Mouse (Mus musculus): ENCODE measurements at regions not wholly inside any gene's neighbourhood (a gene's known extent, or its start where the extent isn't known, plus 50 kb on each side); places are given as distances from the start of the nearest gene placed in this dataset.
"Not testable (repeated sequence)": the region's sequence is repeated elsewhere in the genome, so short reads cannot be mapped to it uniquely, and the experiment has no call there.

DNA sequence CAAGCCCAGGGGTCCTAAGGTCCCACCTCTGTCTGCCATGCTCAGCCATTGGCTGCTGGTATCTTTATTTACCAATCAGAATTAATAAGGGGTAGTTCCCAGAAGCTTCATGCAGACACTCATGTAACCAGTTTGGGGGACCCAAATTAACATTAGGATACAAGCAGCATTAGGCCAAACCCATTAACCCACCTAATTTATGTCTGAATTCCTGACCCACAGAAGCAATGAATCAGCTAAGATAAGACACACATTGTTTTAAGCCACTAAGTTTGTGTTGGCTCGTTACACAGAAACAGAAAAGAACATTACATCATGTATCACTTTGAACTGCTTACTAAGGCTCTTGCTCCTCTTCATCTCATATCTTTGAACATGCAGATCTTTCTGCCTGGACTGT, 461.0 kb downstream of the Lmo7 start:
- H3K4me3 ChIP-seq: no peak overlapping the region
- no peaks in the 10 kb centered on the region for H3K36me3 ChIP-seq
- H3K4me2 ChIP-seq (replicated peaks): no peak overlapping the region
- no peaks in the 10 kb centered on the region for H3K4me1 ChIP-seq
- WGBS: 76% methylated on average over 1 of the region's 1 CpGs
- H3K27me3 ChIP-seq: no peaks in the 10 kb centered on the region
- no peak for ATAC-seq (ENCODE audit: low FRiP score, low read depth)
- no peaks in the 10 kb centered on the region for H3K9me3 ChIP-seq
- H3K9ac ChIP-seq (replicated peaks): no peak overlapping the region
- no peak overlapping the region for H3K27ac ChIP-seq (replicated peaks)

DNA sequence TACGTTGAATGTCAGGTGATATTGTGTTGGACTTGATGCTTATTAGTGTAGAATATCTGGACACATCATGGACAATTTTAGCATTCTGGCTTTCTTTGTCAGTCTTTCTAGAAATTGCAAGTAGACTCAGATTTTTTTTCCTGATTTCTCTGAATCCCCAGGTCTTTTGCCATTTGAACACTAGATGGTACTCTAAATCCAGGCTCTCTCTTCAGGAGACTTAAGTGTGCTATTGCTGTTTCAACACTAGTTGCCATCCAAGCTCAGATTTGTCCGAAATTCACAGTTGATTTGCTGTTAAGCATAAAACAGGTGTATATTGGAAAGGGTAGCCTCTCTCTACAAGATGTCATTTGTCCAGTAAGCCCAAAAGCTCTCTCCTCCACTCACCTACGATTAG, 451.5 kb downstream of the Lmo7 start:
- ATAC-seq (ENCODE audit: low FRiP score, low read depth): no peak
- 81% methylated on average over 3 of the region's 3 CpGs for WGBS
- H3K36me3 ChIP-seq: no peaks in the 10 kb centered on the region

DNA sequence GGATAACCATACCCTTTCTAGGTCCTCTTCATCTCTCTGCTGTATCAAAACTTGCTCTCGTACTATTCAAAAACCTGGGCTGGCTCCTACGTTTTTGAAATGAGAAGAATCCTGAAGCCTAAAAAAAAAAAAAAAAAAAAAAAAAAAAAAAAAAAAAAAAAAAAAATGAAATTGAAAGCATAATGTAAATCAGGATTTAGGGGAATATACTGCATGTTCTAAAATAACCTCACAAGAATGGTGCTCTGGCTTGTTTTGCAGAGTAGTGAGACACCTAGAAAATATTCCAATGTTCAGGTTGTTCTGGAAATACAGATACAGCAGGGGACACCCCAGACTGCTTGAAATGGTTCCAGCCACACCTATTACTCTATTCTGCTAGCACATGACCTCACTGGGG, 442.0 kb downstream of the Lmo7 start:
- Histone ChIP-seq H3K9me3 (no peaks in the 10 kb centered on the region), H3K27me3 (no peaks in the 10 kb centered on the region), H3K4me1 (no peaks in the 10 kb centered on the region), H3K36me3 (no peaks in the 10 kb centered on the region), H3K4me2 (replicated peaks) (no peak overlapping the region), H3K9ac (replicated peaks) (no peak overlapping the region), H3K4me3 (no peak overlapping the region), H3K27ac (replicated peaks) (no peak overlapping the region)
- no peak for ATAC-seq (ENCODE audit: low FRiP score, low read depth)
- 82% methylated on average over 2 of the region's 2 CpGs for WGBS

More for the DNA sequence above, 451.5 kb downstream of the Lmo7 start:
- H3K4me3 ChIP-seq: no peak overlapping the region
- no peaks in the 10 kb centered on the region for H3K27me3 ChIP-seq
- no peak overlapping the region for H3K27ac ChIP-seq (replicated peaks)
- H3K4me1 ChIP-seq: no peaks in the 10 kb centered on the region
- no peaks in the 10 kb centered on the region for H3K9me3 ChIP-seq
- H3K9ac ChIP-seq (replicated peaks): no peak overlapping the region
- no peak overlapping the region for H3K4me2 ChIP-seq (replicated peaks)

DNA sequence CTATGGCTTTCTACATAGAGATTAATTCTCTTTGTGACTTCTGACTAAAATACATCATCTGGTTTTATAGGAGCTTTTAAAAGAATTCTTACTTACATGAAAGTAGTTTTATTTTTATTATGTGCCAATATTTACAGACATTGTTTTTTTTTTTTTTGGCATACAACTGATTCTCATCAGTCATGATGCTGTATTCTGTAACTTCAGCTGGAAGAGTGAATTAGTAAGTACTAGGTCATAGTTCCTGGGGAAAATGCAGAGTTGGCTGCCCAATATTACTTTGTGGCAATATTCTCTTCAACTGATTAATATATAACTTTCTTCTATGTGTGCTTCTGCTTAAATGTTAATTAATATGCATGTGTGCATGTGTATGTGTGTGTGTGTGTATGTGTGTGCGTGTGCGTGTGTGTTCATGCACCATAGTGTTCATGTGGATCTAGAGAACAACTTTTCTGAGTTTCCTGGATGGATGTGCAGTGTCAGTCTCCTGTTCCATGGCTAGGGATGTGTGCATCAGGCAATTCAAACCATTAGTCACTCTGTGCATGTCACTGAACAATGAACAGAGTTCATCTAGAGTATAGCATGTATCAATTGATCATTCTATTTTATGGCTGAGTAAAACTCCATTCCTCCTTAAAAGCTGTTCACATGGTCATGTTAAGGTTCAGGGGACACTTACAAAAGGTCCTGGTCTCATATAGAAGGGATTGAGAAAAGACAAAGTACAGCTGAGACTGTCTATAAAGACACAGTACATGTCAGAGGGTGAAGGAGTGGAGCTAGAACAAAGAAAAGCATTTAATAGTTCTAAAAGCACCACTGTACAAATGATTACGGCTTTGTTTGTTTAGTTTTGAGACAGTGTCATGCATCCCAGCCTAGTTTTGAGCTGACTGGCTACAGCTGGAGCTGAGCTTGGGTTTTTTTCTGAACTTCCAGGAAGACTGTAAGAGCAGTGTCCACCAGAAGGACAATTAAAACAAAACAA, 431.8 kb downstream of the Lmo7 start:
- H3K9ac ChIP-seq (replicated peaks): no peak overlapping the region
- H3K36me3 ChIP-seq: no peaks in the 10 kb centered on the region
- ATAC-seq (ENCODE audit: low FRiP score, low read depth): no peak
- no peak overlapping the region for H3K4me2 ChIP-seq (replicated peaks)
- 76% methylated on average over 3 of the region's 3 CpGs for WGBS
- H3K4me3 ChIP-seq: no peak overlapping the region
- no peaks in the 10 kb centered on the region for H3K4me1 ChIP-seq
- H3K27me3 ChIP-seq: no peaks in the 10 kb centered on the region
- no peaks in the 10 kb centered on the region for H3K9me3 ChIP-seq
- no peak overlapping the region for H3K27ac ChIP-seq (replicated peaks)

DNA sequence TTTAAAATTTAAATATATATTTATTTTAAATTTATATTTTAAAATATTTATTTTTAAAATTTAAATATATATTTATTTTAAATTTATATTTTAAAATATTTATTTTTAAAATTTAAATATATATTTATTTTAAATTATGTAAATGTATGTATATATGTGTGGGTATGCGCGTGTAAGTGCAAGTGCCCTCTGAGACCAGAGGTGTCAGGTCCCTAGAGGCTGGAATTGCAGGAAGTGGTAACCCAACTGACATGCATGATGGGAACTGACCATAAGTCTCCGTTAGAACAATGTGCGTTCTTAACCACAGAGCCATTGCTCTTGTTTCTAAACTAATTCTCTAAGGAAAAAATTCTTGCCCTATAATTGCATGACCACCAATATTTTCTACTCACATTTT, 420.7 kb downstream of the Lmo7 start:
- H3K4me3 ChIP-seq; H3K36me3 ChIP-seq; H3K27me3 ChIP-seq; ATAC-seq (ENCODE audit: low FRiP score, low read depth); H3K4me1 ChIP-seq; H3K9ac ChIP-seq (replicated peaks); H3K9me3 ChIP-seq; H3K4me2 ChIP-seq (replicated peaks); H3K27ac ChIP-seq (replicated peaks): not testable (repeated sequence)
- WGBS: 95% methylated on average over 4 of the region's 4 CpGs

DNA sequence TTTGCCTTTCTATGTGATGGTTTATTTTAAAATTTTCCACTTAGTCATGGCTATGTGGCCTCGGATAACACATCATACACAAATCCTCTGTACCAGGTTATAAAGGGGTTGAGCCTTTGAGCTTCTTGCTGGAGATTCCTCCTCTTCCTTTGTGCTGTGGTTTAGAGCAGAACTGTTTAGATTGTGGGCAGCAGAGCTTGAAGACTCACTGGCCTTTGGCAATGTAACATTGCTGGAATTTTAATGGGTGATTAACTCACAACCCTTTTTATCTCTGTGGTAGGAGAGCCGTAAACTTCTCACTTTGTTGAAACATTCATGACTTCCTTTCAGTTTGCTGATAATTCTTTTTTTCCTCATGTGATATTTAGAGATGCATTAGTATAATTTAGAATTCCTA, 413.0 kb downstream of the Lmo7 start:
- Histone ChIP-seq H3K4me3 (no peak overlapping the region), H3K9ac (replicated peaks) (no peak overlapping the region), H3K36me3 (no peaks in the 10 kb centered on the region), H3K4me1 (no peaks in the 10 kb centered on the region), H3K4me2 (replicated peaks) (no peak overlapping the region), H3K27me3 (no peaks in the 10 kb centered on the region), H3K9me3 (no peaks in the 10 kb centered on the region), H3K27ac (replicated peaks) (no peak overlapping the region)
- 19% methylated on average over 2 of the region's 2 CpGs for WGBS
- ATAC-seq (ENCODE audit: low FRiP score, low read depth): no peak

DNA sequence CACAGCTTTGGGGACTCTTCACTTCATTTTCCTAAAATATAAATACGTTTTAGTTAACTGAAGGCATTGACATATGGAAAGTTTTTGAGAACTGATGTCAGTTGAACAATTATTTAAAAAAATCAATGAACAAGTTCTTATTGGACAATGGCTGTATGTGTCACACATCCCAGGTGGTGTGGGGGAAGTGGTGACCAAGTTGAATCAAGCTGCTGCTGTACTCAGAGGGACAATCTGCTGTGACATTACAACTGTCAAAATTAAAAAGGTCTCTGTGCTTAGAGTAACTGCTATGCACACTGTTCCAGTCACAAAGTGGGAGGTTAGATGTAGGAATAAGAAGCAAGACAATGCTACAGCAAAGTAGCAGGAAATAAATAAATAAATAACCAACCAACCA, 409.2 kb downstream of the Lmo7 start:
- Histone ChIP-seq H3K4me2 (replicated peaks) (no peak overlapping the region), H3K4me3 (no peak overlapping the region), H3K27ac (replicated peaks) (no peak overlapping the region), H3K4me1 (no peaks in the 10 kb centered on the region), H3K9ac (replicated peaks) (no peak overlapping the region), H3K9me3 (no peaks in the 10 kb centered on the region), H3K36me3 (no peaks in the 10 kb centered on the region), H3K27me3 (no peaks in the 10 kb centered on the region)
- 88% methylated on average over 1 of the region's 1 CpGs for WGBS
- ATAC-seq (ENCODE audit: low FRiP score, low read depth): no peak

DNA sequence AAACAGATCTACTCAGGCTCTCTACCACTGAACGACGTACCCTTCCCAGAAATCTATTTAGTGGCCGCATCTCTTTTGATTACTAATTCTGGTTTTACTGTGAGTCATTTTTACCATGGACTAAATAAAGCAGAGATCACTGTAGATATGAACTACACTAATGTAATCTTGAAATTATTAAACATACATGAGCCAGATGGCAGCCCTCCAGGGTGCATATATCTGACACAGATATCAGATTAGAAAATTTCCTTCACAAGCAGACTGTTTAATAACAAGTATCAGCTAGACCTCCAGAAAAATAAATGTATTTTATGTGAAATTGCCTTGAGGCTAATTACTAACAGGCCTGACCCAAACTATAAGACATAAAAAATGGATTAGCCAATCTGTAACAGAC, 388.4 kb downstream of the Lmo7 start:
- Histone ChIP-seq H3K27ac (replicated peaks) (no peak overlapping the region), H3K9me3 (no peaks in the 10 kb centered on the region), H3K4me1 (no peaks in the 10 kb centered on the region), H3K27me3 (no peaks in the 10 kb centered on the region), H3K36me3 (no peaks in the 10 kb centered on the region), H3K9ac (replicated peaks) (no peak overlapping the region), H3K4me2 (replicated peaks) (no peak overlapping the region), H3K4me3 (no peak overlapping the region)
- no peak for ATAC-seq (ENCODE audit: low FRiP score, low read depth)
- 85% methylated on average over 3 of the region's 3 CpGs for WGBS

DNA sequence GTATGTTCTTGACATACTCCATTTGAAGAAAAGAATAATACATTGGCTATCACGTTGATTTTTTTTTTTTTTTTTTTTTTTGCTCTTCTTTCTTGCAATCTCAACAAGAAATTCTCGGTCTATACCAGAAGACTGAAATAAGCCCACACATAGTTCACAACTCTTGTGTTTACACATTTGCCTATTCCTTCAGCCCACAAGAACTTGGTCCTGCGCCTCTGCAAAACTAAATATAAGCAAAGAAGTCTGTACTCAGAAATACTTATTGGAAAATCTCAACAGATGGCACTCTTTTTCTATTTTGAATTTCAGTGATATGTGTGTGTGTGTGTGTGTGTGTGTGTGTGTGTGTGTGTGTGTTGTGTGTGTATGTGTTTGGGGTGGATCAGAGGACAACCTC, 376.4 kb downstream of the Lmo7 start:
- H3K4me2 ChIP-seq (replicated peaks): no peak overlapping the region
- H3K9me3 ChIP-seq: no peaks in the 10 kb centered on the region
- H3K4me3 ChIP-seq: no peak overlapping the region
- ATAC-seq (ENCODE audit: low FRiP score, low read depth): no peak
- no peaks in the 10 kb centered on the region for H3K36me3 ChIP-seq
- no peaks in the 10 kb centered on the region for H3K4me1 ChIP-seq
- no peak overlapping the region for H3K27ac ChIP-seq (replicated peaks)
- no peaks in the 10 kb centered on the region for H3K27me3 ChIP-seq
- WGBS: 81% methylated on average over 3 of the region's 3 CpGs
- no peak overlapping the region for H3K9ac ChIP-seq (replicated peaks)

DNA sequence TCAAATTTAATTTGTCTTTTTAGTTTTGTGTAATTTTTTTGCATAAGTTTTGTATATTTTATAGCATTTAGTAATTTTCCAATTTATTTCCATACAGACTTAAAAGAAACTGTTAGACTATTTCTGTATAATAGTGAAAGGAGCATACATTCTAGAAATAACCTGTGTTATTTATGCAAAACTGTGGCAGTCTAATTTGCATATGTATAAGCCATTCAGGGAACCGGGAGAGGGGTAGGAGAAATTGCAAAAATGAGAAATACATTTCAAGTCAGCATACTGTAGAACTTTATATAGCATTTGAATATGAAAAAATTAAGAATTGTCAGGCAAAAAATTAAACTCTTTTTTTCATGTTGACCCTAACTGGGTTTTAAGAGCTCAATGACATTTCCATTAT, 364.3 kb downstream of the Lmo7 start:
- Histone ChIP-seq H3K27me3 (no peaks in the 10 kb centered on the region), H3K27ac (replicated peaks) (no peak overlapping the region), H3K4me3 (no peak overlapping the region), H3K4me2 (replicated peaks) (no peak overlapping the region), H3K4me1 (no peaks in the 10 kb centered on the region), H3K36me3 (no peaks in the 10 kb centered on the region), H3K9ac (replicated peaks) (no peak overlapping the region), H3K9me3 (no peaks in the 10 kb centered on the region)
- no peak for ATAC-seq (ENCODE audit: low FRiP score, low read depth)
- 42% methylated on average over 1 of the region's 1 CpGs for WGBS

DNA sequence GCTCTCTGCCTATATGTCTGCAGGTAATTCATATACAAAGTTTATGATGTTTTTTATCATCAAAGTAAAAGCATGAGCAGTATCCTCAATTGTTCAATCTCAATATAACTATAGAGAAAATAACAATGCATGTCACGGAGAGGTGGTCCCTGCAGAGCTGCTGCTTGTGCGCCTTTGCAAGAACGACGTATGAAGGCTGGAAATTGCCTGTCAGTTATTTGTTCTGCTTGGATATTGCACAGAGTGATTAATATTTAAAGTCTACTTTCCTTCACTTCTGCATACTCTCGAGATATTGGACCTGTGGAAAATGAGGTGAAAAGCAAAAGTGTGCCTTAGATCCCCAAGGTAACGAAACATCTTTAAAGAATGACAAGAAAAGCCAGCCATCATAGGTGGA, 362.8 kb downstream of the Lmo7 start:
- Histone ChIP-seq H3K4me1 (no peaks in the 10 kb centered on the region), H3K9ac (replicated peaks) (no peak overlapping the region), H3K36me3 (no peaks in the 10 kb centered on the region), H3K4me3 (no peak overlapping the region), H3K27me3 (no peaks in the 10 kb centered on the region), H3K27ac (replicated peaks) (no peak overlapping the region), H3K4me2 (replicated peaks) (no peak overlapping the region), H3K9me3 (no peaks in the 10 kb centered on the region)
- ATAC-seq (ENCODE audit: low FRiP score, low read depth): no peak
- 62% methylated on average over 6 of the region's 6 CpGs for WGBS

DNA sequence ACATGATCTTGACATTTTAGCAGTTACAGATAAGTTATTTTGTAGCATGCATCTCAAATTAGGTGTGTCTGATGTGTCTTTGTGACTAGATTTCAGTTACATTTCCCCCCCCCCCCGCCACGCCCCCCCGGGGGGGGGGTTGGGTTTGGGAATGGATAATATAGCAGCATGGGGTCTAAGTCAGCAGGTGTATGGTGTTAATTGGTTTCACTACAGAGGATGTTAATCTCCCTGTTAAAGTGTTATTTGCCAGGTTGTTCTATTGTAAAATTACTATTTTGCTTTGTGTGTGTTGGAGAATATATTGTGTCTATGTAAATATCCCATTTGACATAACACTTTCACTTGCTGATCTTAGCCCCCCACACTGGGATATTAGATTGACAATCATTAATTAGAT, 319.2 kb downstream of the Lmo7 start:
- H3K27me3 ChIP-seq: no peaks in the 10 kb centered on the region
- no peak overlapping the region for H3K9ac ChIP-seq (replicated peaks)
- no peak overlapping the region for H3K4me2 ChIP-seq (replicated peaks)
- no peaks in the 10 kb centered on the region for H3K36me3 ChIP-seq
- no peaks in the 10 kb centered on the region for H3K4me1 ChIP-seq
- no peak for ATAC-seq (ENCODE audit: low FRiP score, low read depth)
- H3K9me3 ChIP-seq: no peaks in the 10 kb centered on the region
- no peak overlapping the region for H3K4me3 ChIP-seq
- 12% methylated on average over 3 of the region's 3 CpGs for WGBS
- H3K27ac ChIP-seq (replicated peaks): no peak overlapping the region

DNA sequence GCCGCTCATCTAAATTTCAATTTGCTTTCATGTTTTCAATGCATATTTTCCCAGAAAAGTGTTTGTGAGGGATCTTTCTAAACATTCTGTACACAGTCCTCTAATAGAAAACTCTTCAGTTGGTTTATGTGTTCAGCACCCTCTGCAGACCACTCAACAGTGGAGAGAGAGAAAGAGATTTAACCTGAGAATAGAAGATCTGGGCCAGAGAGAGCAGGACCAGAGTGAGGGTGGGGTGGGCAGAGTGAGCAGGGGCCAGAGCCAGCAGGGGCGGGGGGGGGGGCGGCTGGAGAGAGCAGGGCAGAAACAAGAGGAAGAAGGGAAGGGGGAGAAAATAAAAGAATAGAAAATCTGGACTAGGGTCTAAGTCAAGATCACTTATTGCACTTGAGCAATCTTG, 318.7 kb downstream of the Lmo7 start:
- Histone ChIP-seq H3K4me2 (replicated peaks) (no peak overlapping the region), H3K4me3 (no peak overlapping the region), H3K9me3 (no peaks in the 10 kb centered on the region), H3K27me3 (no peaks in the 10 kb centered on the region), H3K36me3 (no peaks in the 10 kb centered on the region), H3K9ac (replicated peaks) (no peak overlapping the region), H3K4me1 (no peaks in the 10 kb centered on the region), H3K27ac (replicated peaks) (no peak overlapping the region)
- 0 out of 2 replicates have a peak, but pooled peaks have one; percentile 44 for ATAC-seq (ENCODE audit: low FRiP score, low read depth)
- WGBS: 98% methylated on average over 1 of the region's 3 CpGs
